Comparison of ENCODE assay signal across 1 mouse cellular context in genomic region chr14:8063835-8064785, GRCm38 (mm10).
TF ChIP-seq lines count a peak whose summit lies in the region.

No protein-coding gene starts in this region.

TF ChIP-seq in MEL, 35 proteins besides CTCF, POLR2A, EP300 and RAD21 (continued from another document):
- TF ChIP-seq UBTF (IDR thresholded peaks at IDR 0.05; ENCODE audit: borderline replicate concordance, insufficient read depth, low read depth, low read length) (no peak), KAT2A (conservative IDR thresholded peaks at IDR 0.05; ENCODE audit: low read depth, low read length) (no peak), HCFC1 (IDR thresholded peaks at IDR 0.05; ENCODE audit: low read depth, low read length) (no peak)
